Mouse (Mus musculus): ENCODE results near the gene Fgf10.

Fgf10 gene

GRCm38 (mm10) chr13:118759021-118759420 lies 89.4 kb downstream of the Fgf10 start:
- Histone ChIP-seq H3K27me3 (ENCODE audit: control insufficient read depth, insufficient read depth, low read length, poor library complexity, severe bottlenecking) (no peaks in the 10 kb centered on the region), H3K36me3 (ENCODE audit: control insufficient read depth, insufficient read depth, low read length, poor library complexity, severe bottlenecking) (no peaks in the 10 kb centered on the region)
- DNase-seq (ENCODE audit: low read depth, low spot score), result no peak

- DNase-seq (ENCODE audit: low read depth, low spot score), result no peak
- H3K36me3 ChIP-seq (ENCODE audit: control insufficient read depth, insufficient read depth, low read length, poor library complexity, severe bottlenecking), result no peaks in the 10 kb centered on the region
- no peaks in the 10 kb centered on the region for H3K27me3 ChIP-seq (ENCODE audit: control insufficient read depth, insufficient read depth, low read length, poor library complexity, severe bottlenecking)
Measured at GRCm38 (mm10) chr13:118762982-118763381, 93.4 kb downstream of the Fgf10 start.

GRCm38 (mm10) chr13:118772188-118772587 lies 102.6 kb downstream of the Fgf10 start:
- no peaks in the 10 kb centered on the region for H3K27me3 ChIP-seq (ENCODE audit: control insufficient read depth, insufficient read depth, low read length, poor library complexity, severe bottlenecking)
- no peak for DNase-seq (ENCODE audit: low read depth, low spot score)
- no peaks in the 10 kb centered on the region for H3K36me3 ChIP-seq (ENCODE audit: control insufficient read depth, insufficient read depth, low read length, poor library complexity, severe bottlenecking)

- no peaks in the 10 kb centered on the region for H3K27me3 ChIP-seq (ENCODE audit: control insufficient read depth, insufficient read depth, low read length, poor library complexity, severe bottlenecking)
- no peaks in the 10 kb centered on the region for H3K36me3 ChIP-seq (ENCODE audit: control insufficient read depth, insufficient read depth, low read length, poor library complexity, severe bottlenecking)
- no peak for DNase-seq (ENCODE audit: low read depth, low spot score)
Measured at GRCm38 (mm10) chr13:118775148-118775547, 105.6 kb downstream of the Fgf10 start.

GRCm38 (mm10) chr13:118779161-118779560 lies 109.6 kb downstream of the Fgf10 start:
- H3K36me3 ChIP-seq (ENCODE audit: control insufficient read depth, insufficient read depth, low read length, poor library complexity, severe bottlenecking), result no peaks in the 10 kb centered on the region
- no peaks in the 10 kb centered on the region for H3K27me3 ChIP-seq (ENCODE audit: control insufficient read depth, insufficient read depth, low read length, poor library complexity, severe bottlenecking)
- no peak for DNase-seq (ENCODE audit: low read depth, low spot score)

- no peaks in the 10 kb centered on the region for H3K27me3 ChIP-seq (ENCODE audit: control insufficient read depth, insufficient read depth, low read length, poor library complexity, severe bottlenecking)
- no peak for DNase-seq (ENCODE audit: low read depth, low spot score)
- H3K36me3 ChIP-seq (ENCODE audit: control insufficient read depth, insufficient read depth, low read length, poor library complexity, severe bottlenecking), result no peaks in the 10 kb centered on the region
Measured at GRCm38 (mm10) chr13:118791753-118792152, 122.2 kb downstream of the Fgf10 start.

- Histone ChIP-seq H3K36me3 (ENCODE audit: control insufficient read depth, insufficient read depth, low read length, poor library complexity, severe bottlenecking) (no peaks in the 10 kb centered on the region), H3K27me3 (ENCODE audit: control insufficient read depth, insufficient read depth, low read length, poor library complexity, severe bottlenecking) (no peaks in the 10 kb centered on the region)
- no peak for DNase-seq (ENCODE audit: low read depth, low spot score)
Measured at GRCm38 (mm10) chr13:118792198-118792597, 122.6 kb downstream of the Fgf10 start.

- no peak for DNase-seq (ENCODE audit: low read depth, low spot score)
- no peaks in the 10 kb centered on the region for H3K27me3 ChIP-seq (ENCODE audit: control insufficient read depth, insufficient read depth, low read length, poor library complexity, severe bottlenecking)
- H3K36me3 ChIP-seq (ENCODE audit: control insufficient read depth, insufficient read depth, low read length, poor library complexity, severe bottlenecking), result no peaks in the 10 kb centered on the region
Measured at GRCm38 (mm10) chr13:118800176-118800575, 130.6 kb downstream of the Fgf10 start.

- Histone ChIP-seq H3K27me3 (ENCODE audit: control insufficient read depth, insufficient read depth, low read length, poor library complexity, severe bottlenecking) (no peaks in the 10 kb centered on the region), H3K36me3 (ENCODE audit: control insufficient read depth, insufficient read depth, low read length, poor library complexity, severe bottlenecking) (no peaks in the 10 kb centered on the region)
- no peak for DNase-seq (ENCODE audit: low read depth, low spot score)
Measured at GRCm38 (mm10) chr13:118806662-118807061, 137.1 kb downstream of the Fgf10 start.

- no peaks in the 10 kb centered on the region for H3K36me3 ChIP-seq (ENCODE audit: control insufficient read depth, insufficient read depth, low read length, poor library complexity, severe bottlenecking)
- DNase-seq (ENCODE audit: low read depth, low spot score), result no peak
- H3K27me3 ChIP-seq (ENCODE audit: control insufficient read depth, insufficient read depth, low read length, poor library complexity, severe bottlenecking), result no peaks in the 10 kb centered on the region
Measured at GRCm38 (mm10) chr13:118819785-118820184, 150.2 kb downstream of the Fgf10 start.

- no peaks in the 10 kb centered on the region for H3K27me3 ChIP-seq (ENCODE audit: control insufficient read depth, insufficient read depth, low read length, poor library complexity, severe bottlenecking)
- H3K36me3 ChIP-seq (ENCODE audit: control insufficient read depth, insufficient read depth, low read length, poor library complexity, severe bottlenecking), result no peaks in the 10 kb centered on the region
- no peak for DNase-seq (ENCODE audit: low read depth, low spot score)
Measured at GRCm38 (mm10) chr13:118823113-118823512, 153.5 kb downstream of the Fgf10 start.

GRCm38 (mm10) chr13:118825102-118825501 lies 155.5 kb downstream of the Fgf10 start:
- Histone ChIP-seq H3K27me3 (ENCODE audit: control insufficient read depth, insufficient read depth, low read length, poor library complexity, severe bottlenecking) (no peaks in the 10 kb centered on the region), H3K36me3 (ENCODE audit: control insufficient read depth, insufficient read depth, low read length, poor library complexity, severe bottlenecking) (no peaks in the 10 kb centered on the region)
- DNase-seq (ENCODE audit: low read depth, low spot score), result no peak

- DNase-seq (ENCODE audit: low read depth, low spot score), result no peak
- no peaks in the 10 kb centered on the region for H3K36me3 ChIP-seq (ENCODE audit: control insufficient read depth, insufficient read depth, low read length, poor library complexity, severe bottlenecking)
- H3K27me3 ChIP-seq (ENCODE audit: control insufficient read depth, insufficient read depth, low read length, poor library complexity, severe bottlenecking), result no peaks in the 10 kb centered on the region
Measured at GRCm38 (mm10) chr13:118828604-118829381, 159.2 kb downstream of the Fgf10 start.

- no peaks in the 10 kb centered on the region for H3K36me3 ChIP-seq (ENCODE audit: control insufficient read depth, insufficient read depth, low read length, poor library complexity, severe bottlenecking)
- no peaks in the 10 kb centered on the region for H3K27me3 ChIP-seq (ENCODE audit: control insufficient read depth, insufficient read depth, low read length, poor library complexity, severe bottlenecking)
- DNase-seq (ENCODE audit: low read depth, low spot score), result no peak
Measured at GRCm38 (mm10) chr13:118834021-118834420, 164.4 kb downstream of the Fgf10 start.

- no peak for DNase-seq (ENCODE audit: low read depth, low spot score)
- H3K27me3 ChIP-seq (ENCODE audit: control insufficient read depth, insufficient read depth, low read length, poor library complexity, severe bottlenecking), result no peaks in the 10 kb centered on the region
- H3K36me3 ChIP-seq (ENCODE audit: control insufficient read depth, insufficient read depth, low read length, poor library complexity, severe bottlenecking), result no peaks in the 10 kb centered on the region
Measured at GRCm38 (mm10) chr13:118835078-118835477, 165.5 kb downstream of the Fgf10 start.
